Mouse (Mus musculus) liver, embryonic 14.5 days (tissue): ENCODE results near the gene Fam160b1.

Source experiments
- CTCF ChIP-seq: IDR thresholded peaks from 2 replicates; pipeline ENCODE4 v1.5.1; 2016; ENCODE audit warnings: antibody characterized with exemption, low read depth, control low read depth
- EP300 ChIP-seq: IDR thresholded peaks from 2 replicates; pipeline ENCODE4 v1.6.1; 2016; ENCODE audit warnings: antibody characterized with exemption, low read depth

GRCm38 (mm10) chr19:57331237-57331636 is 29.2 kb upstream of the Fam160b1 start:
- no peak for TF ChIP-seq EP300
- TF ChIP-seq CTCF = no peak
